Mouse (Mus musculus) cerebellum, adult (tissue): ENCODE measurements around the gene Acat3.

ENCODE experiments used
- ATAC-seq: cut with Nextera tagmentation; 2 replicates; pipeline ENCODE4 v1.9.2; 2017; ENCODE audit warnings: mild to moderate bottlenecking, moderate library complexity, mixed read lengths; ENCODE audit not compliant: insufficient number of reproducible peaks, low FRiP score, low TSS enrichment

The Acat3 gene

GRCm38 (mm10) chr17:12875734-12876133 lies 64.7 kb downstream of the Acat3 start, which contains the start of gene Mrgprh:
Mrgprh (plus strand) TSS chr17:12876034.
- ATAC-seq, result no peak
